Mouse (Mus musculus) heart, embryonic 13.5 days (tissue): ENCODE measurements around the gene Cenpb. TPM values are rescaled to one million over a fixed set of nuclear protein-coding genes. Genes with fewer than 3 reads are reported as not detected.

Experiments used
- ATAC-seq: fragments of 200-750 bp; cut with Nextera tagmentation; 2 replicates; pipeline ENCODE4 v1.8.0; 2017; ENCODE audit warnings: moderate TSS enrichment; ENCODE audit not compliant: insufficient number of reproducible peaks, low FRiP score, low TSS enrichment; ENCODE audit errors: extremely low read depth
- H3K27ac ChIP-seq: fragments of 300-500 bp; sonication (generic); replicated peaks from 2 replicates; pipeline ENCODE4 v1.5.1; 2015; ENCODE audit warnings: moderate library complexity, mild to moderate bottlenecking, inconsistent platforms
- H3K27me3 ChIP-seq: fragments of 300-500 bp; sonication (generic); replicated peaks from 2 replicates; pipeline ENCODE4 v1.6.1; 2015; ENCODE audit warnings: mild to moderate bottlenecking, inconsistent platforms
- H3K36me3 ChIP-seq: fragments of 300-500 bp; sonication (generic); 2 replicates; pipeline ENCODE4 v1.6.1; 2015; ENCODE audit warnings: mild to moderate bottlenecking, inconsistent platforms
- H3K4me1 ChIP-seq: fragments of 300-500 bp; sonication (generic); 2 replicates; pipeline ENCODE4 v1.6.1; 2015; ENCODE audit warnings: inconsistent platforms
- H3K4me2 ChIP-seq: fragments of 300-500 bp; sonication (generic); 2 replicates; pipeline ENCODE4 v1.6.1; 2015; ENCODE audit warnings: inconsistent platforms, mild to moderate bottlenecking, moderate library complexity
- H3K4me3 ChIP-seq: fragments of 300-500 bp; sonication (generic); 2 replicates; pipeline ENCODE4 v1.5.1; 2015; ENCODE audit warnings: moderate library complexity, mild to moderate bottlenecking, inconsistent platforms
- H3K9ac ChIP-seq: fragments of 300-500 bp; sonication (generic); 2 replicates; pipeline ENCODE4 v1.6.1; 2015; ENCODE audit warnings: inconsistent platforms, mild to moderate bottlenecking, moderate library complexity
- H3K9me3 ChIP-seq: fragments of 300-500 bp; sonication (generic); 2 replicates; pipeline ENCODE4 v1.6.1; 2016; ENCODE audit warnings: inconsistent platforms
- WGBS: fragments of 180-500 bp; shearing (Covaris S2); methylation state at CpG from one replicate; pipeline ENCODE4 v1.1.7; 2015; ENCODE audit warnings: mixed read lengths; 5-methylcytosine and 5-hydroxymethylcytosine counted together
- polyA plus RNA-seq: library from polyadenylated mRNA; unstranded; fragments of >200 nt; fragmentation: Nextera tagmentation; extraction: Ambion mirVana; gene quantifications from 2 replicates; pipeline ENCODE4 v1.2.1, GENCODE M21; 2015

The Cenpb gene
- polyA plus RNA-seq, 1 experiment from 2014 or later: 6.8 TPM

GRCm38 (mm10) chr2:131134826-131135400 lies 45.0 kb downstream of the Cenpb start:
- Histone ChIP-seq H3K27ac (peak overlapping the region; percentile 84), H3K9ac (peak overlapping the region; percentile 21; the same call in 1 of the 2 replicates), H3K27me3 (no peaks in the 10 kb centered on the region), H3K9me3 (no peaks in the 10 kb centered on the region), H3K4me1 (peaks cover 62% of the 10 kb centered on the region), H3K36me3 (peaks cover 33% of the 10 kb centered on the region), H3K4me2 (peak overlapping the region; percentile 44), H3K4me3 (no peak overlapping the region)
- 67% methylated on average over 8 of the region's 8 CpGs for WGBS
- no peak for ATAC-seq

GRCm38 (mm10) chr2:131134381-131134780 lies 45.5 kb downstream of the Cenpb start:
- Histone ChIP-seq H3K4me2 (no peak overlapping the region), H3K9me3 (no peaks in the 10 kb centered on the region), H3K4me1 (peaks cover 62% of the 10 kb centered on the region), H3K27me3 (no peaks in the 10 kb centered on the region), H3K36me3 (peaks cover 33% of the 10 kb centered on the region), H3K9ac (no peak overlapping the region; the same call in 1 of the 2 replicates), H3K27ac (peak overlapping the region; percentile 84), H3K4me3 (no peak overlapping the region)
- ATAC-seq: no peak
- 50% methylated on average over 1 of the region's 1 CpGs for WGBS

DNA sequence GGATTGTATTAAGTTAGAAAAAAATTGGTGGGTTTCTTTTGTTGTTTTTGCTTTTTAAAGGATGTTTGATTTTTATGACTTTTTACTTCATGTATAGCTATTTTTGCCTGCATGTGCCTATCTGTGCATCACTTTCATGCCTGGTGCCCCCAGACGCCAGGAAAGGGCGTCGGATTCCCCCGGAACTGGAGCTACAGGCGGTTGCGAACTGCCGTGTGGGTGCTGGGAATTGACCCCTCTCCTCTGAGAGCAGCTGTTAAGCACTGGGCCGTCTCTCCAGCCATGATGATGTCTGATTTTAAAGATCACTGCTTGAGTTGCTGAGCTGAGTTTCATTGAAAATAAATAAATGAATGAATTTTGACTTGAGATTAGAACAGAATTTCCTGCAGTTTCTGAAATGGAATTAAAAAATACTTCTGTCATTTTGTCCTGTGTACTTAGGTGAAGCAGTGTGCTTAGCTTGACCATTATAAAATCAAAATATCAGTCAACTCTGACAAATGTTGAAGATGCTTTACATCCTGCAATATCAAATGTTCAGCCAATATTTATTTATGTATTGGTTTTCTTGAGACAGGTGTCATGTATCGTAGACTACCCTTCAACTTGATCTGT lies 46.8 kb downstream of the Cenpb start, which contains the start of gene Gm11037:
Gene Gm11037 (plus strand): TSS at position 568 of the 618 bp plus-strand sequence.
- Histone ChIP-seq H3K36me3 (peaks cover 22% of the 10 kb centered on the region), H3K4me1 (peaks cover 71% of the 10 kb centered on the region), H3K27ac (peak within 1 kb of the TSS; percentile 84), H3K27me3 (no peaks in the 10 kb centered on the region), H3K4me2 (no peak within 1 kb of the TSS), H3K4me3 (no peak within 1 kb of the TSS), H3K9me3 (no peaks in the 10 kb centered on the region), H3K9ac (no peak within 1 kb of the TSS; the same call in 1 of the 2 replicates)
- no peak for ATAC-seq
- 81% methylated on average over 9 of the region's 9 CpGs for WGBS

DNA sequence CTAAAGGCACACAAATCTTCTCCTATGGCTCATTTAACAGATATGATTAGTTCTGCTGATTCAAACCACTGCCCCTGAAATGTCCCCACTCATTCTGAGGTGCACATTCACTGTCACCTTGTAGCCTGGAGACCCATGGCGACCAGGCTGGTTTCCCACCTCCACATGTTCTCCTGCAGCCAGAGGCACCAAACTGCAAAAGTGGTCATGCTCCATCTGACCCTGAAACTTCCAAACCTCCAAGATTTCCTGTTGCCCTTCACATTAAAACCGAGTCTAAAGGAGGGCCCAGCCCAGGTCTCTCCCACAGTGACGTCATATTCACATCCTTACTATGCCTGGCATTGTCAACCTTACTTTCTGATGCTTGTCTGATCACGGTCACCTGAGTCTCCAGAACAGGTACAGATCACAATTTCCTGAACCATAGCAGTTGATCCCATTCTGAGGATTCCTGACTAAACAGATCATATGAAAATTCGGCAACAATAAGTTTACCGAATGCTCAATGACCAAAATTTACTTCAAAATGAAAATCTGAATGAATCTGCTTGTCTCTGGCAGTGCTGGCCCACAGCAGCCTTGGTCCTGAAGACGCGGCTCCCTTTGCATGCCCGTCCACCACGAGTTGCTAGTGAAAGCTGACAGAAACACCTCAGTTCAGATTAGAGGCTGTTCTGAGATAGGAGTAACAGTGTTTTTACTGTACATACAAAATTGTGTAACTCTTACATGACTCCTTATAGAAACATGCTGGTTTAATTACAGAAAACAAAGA lies 47.6 kb downstream of the Cenpb start:
- H3K4me2 ChIP-seq: no peak overlapping the region
- 64% methylated on average over 10 of the region's 10 CpGs for WGBS
- no peak overlapping the region for H3K9ac ChIP-seq
- no peak overlapping the region for H3K27ac ChIP-seq
- no peak overlapping the region for H3K4me3 ChIP-seq
- peaks cover 17% of the 10 kb centered on the region; the same call in 1 of the 2 replicates for H3K36me3 ChIP-seq
- no peaks in the 10 kb centered on the region for H3K27me3 ChIP-seq
- H3K9me3 ChIP-seq: no peaks in the 10 kb centered on the region
- ATAC-seq: no peak
- peaks cover 78% of the 10 kb centered on the region for H3K4me1 ChIP-seq

GRCm38 (mm10) chr2:131130849-131131248 lies 49.0 kb downstream of the Cenpb start:
- Histone ChIP-seq H3K4me2 (0 out of 2 replicates have a peak overlapping the region, but pooled peaks have one; percentile 4), H3K4me3 (no peak overlapping the region), H3K9me3 (no peaks in the 10 kb centered on the region), H3K27ac (no peak overlapping the region), H3K36me3 (peaks cover 11% of the 10 kb centered on the region; the same call in 1 of the 2 replicates), H3K9ac (no peak overlapping the region), H3K27me3 (no peaks in the 10 kb centered on the region), H3K4me1 (peaks cover 79% of the 10 kb centered on the region)
- 84% methylated on average over 2 of the region's 2 CpGs for WGBS
- ATAC-seq: no peak

GRCm38 (mm10) chr2:131129836-131130235 lies 50.0 kb downstream of the Cenpb start:
- no peak overlapping the region for H3K4me3 ChIP-seq
- peak overlapping the region; percentile 83 for H3K4me2 ChIP-seq
- H3K9ac ChIP-seq: peak overlapping the region; percentile 37; the same call in 1 of the 2 replicates
- H3K27ac ChIP-seq: peak overlapping the region; percentile 29; the same call in 1 of the 2 replicates
- H3K36me3 ChIP-seq: peaks cover 11% of the 10 kb centered on the region; the same call in 1 of the 2 replicates
- no peaks in the 10 kb centered on the region for H3K9me3 ChIP-seq
- ATAC-seq: no peak
- WGBS: 59% methylated on average over 5 of the region's 5 CpGs
- peaks cover 69% of the 10 kb centered on the region for H3K4me1 ChIP-seq
- H3K27me3 ChIP-seq: no peaks in the 10 kb centered on the region

- peak overlapping the region; percentile 83 for H3K4me2 ChIP-seq
- peaks cover 5% of the 10 kb centered on the region; the same call in 1 of the 2 replicates for H3K36me3 ChIP-seq
- no peak overlapping the region for H3K27ac ChIP-seq
- peak overlapping the region; percentile 68 for H3K4me3 ChIP-seq
- 0 out of 2 replicates have a peak overlapping the region, but pooled peaks have one; percentile 11 for H3K9ac ChIP-seq
- H3K27me3 ChIP-seq: no peaks in the 10 kb centered on the region
- no peaks in the 10 kb centered on the region for H3K9me3 ChIP-seq
- H3K4me1 ChIP-seq: peaks cover 57% of the 10 kb centered on the region
- WGBS: 61% methylated on average over 3 of the region's 3 CpGs
- ATAC-seq: no peak
Measured at GRCm38 (mm10) chr2:131128636-131129157, 51.2 kb downstream of the Cenpb start.

DNA sequence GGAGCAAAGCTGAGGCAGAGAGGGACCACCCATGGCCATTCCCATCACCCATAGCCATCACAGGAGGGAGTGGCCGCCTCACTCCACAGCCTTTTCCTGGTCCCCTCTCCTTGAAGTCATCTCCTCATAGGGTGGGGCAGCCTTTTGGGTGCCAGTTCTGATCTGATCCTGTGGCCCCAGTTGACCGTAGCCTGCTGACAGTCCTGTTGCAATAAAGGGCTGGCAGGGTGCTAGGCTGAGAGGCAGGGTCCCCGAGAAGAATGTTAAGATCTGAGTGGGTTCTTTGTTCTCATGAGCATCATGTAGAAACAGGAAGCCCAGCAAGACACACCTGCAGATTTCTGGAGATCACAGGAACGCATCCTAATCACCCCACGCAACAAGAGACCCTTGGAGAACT lies 51.7 kb downstream of the Cenpb start:
- peak overlapping the region; percentile 83 for H3K4me2 ChIP-seq
- 79% methylated on average over 5 of the region's 5 CpGs for WGBS
- 0 out of 2 replicates have a peak overlapping the region, but pooled peaks have one; percentile 83 for H3K27ac ChIP-seq
- peak overlapping the region; percentile 68 for H3K4me3 ChIP-seq
- H3K27me3 ChIP-seq: no peaks in the 10 kb centered on the region
- H3K9me3 ChIP-seq: no peaks in the 10 kb centered on the region
- peak overlapping the region; percentile 90 for H3K9ac ChIP-seq
- peaks cover 53% of the 10 kb centered on the region for H3K4me1 ChIP-seq
- ATAC-seq: no peak
- H3K36me3 ChIP-seq: peaks cover 5% of the 10 kb centered on the region; the same call in 1 of the 2 replicates

DNA sequence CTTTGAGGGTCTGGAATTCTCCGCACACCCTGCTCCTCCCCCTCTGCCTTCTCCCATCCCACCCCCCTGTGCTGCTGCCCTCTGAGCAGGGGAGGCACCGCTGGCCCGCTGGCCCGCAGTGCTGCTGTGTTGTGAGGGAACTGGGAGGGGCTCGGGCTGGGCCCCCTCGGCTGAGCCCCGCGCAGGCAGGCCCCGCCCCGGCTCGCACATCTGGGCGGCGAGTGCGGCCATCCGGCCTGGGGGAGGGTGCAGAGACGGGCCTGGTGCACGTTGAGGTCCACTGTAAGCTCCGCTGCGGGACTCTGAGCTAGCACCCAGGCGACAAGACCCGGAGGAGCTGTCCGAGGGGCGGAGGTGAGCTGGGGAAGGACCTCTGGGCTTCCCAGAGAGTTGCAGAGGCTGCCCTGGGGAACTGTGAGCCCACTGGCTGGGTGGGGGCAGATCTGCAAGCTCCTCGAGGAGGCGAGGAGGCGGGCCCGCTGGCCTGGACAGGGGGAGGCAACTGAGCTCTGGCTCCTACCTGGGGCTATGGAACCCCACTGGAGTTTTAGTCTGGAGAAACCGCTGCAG lies 52.6 kb downstream of the Cenpb start, which contains the start of gene Hspa12b:
Gene Hspa12b (plus strand): TSS at position 120 of the 570 bp plus-strand sequence.
- H3K4me1 ChIP-seq: peaks cover 50% of the 10 kb centered on the region
- H3K9me3 ChIP-seq: no peaks in the 10 kb centered on the region
- peaks cover 5% of the 10 kb centered on the region; the same call in 1 of the 2 replicates for H3K36me3 ChIP-seq
- under 1% methylated on average over 28 of the region's 28 CpGs for WGBS
- no peaks in the 10 kb centered on the region for H3K27me3 ChIP-seq
- peak; percentile 90 for ATAC-seq
- H3K9ac ChIP-seq: peak within 1 kb of the TSS; percentile 90
- peak within 1 kb of the TSS; percentile 83 for H3K4me2 ChIP-seq
- H3K27ac ChIP-seq: peak within 1 kb of the TSS; percentile 83
- H3K4me3 ChIP-seq: peak within 1 kb of the TSS; percentile 68

DNA sequence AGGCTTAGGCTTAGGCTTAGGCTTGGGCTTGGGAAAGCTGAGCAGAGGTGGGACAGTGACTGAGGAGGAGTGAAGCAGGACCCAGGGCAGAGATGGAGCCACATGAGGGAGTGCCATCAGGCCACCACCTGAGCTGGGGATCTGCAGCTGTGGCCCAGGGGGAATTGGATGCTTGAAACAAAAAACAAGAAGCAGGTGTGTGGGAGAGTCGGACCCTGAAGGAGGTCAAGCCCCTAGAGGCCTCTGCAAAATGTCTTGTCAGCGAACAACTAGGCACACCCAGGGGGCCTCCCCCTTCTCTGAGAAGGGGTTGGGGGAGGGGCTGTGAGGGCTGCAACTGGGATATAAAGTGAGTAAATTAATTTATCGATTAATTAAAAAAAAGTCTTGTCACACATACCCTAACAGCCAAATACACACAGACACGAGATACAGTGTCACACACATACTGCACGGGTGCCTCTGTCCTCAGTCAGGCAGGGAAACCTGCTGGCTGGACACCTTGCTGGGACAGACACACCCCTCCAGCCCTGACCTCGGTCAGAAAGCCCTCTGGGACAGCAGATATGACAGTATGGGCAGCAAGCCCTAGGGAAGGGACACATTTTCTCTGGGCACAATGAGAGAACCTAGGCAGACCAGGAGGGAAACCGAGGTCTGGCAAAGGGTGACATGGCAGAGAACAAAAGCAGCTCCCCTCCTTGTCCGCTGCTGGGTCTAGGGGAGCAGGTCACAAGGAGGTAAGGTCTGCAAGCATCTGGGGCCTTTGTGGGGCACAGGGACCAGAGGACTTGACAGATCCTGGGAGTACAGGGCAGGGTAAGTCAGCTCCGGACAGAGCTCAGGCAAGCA lies 53.7 kb downstream of the Cenpb start:
- no peaks in the 10 kb centered on the region for H3K36me3 ChIP-seq
- H3K27ac ChIP-seq: peak overlapping the region; percentile 83; the same call in 1 of the 2 replicates
- H3K9me3 ChIP-seq: no peaks in the 10 kb centered on the region
- peak overlapping the region; percentile 68; the same call in 1 of the 2 replicates for H3K4me3 ChIP-seq
- H3K27me3 ChIP-seq: no peaks in the 10 kb centered on the region
- peak overlapping the region; percentile 90 for H3K9ac ChIP-seq
- 51% methylated on average over 9 of the region's 9 CpGs for WGBS
- H3K4me1 ChIP-seq: peaks cover 40% of the 10 kb centered on the region
- peak overlapping the region; percentile 83 for H3K4me2 ChIP-seq
- ATAC-seq: no peak
